Mouse (Mus musculus) layer of hippocampus, adult 8-10 months (tissue): ENCODE data around the gene Mta3. TPM values are rescaled to one million over a fixed set of nuclear protein-coding genes. Genes with fewer than 3 reads are reported as not detected.
A peak's percentile ranks its signal among the peaks of the same experiment; 100 is the strongest.
"Not testable (repeated sequence)": the region's sequence is repeated elsewhere in the genome, so short reads cannot be mapped to it uniquely, and the experiment has no call there.

Experiments used
- DNase-seq, 2 experiments: peaks; one replicate each; pipeline ENCODE4 v3.0.0; 2022; ENCODE audit warnings: low spot score in 2 of 2
- total RNA-seq, 4 experiments: library from RNA; stranded (reverse); gene quantifications; 2 replicates each; pipeline ENCODE4 v1.2.4; 2022

The Mta3 gene
- total RNA-seq, 4 experiments from 2014 or later: 94.3 to 108 (median 101) TPM

DNA sequence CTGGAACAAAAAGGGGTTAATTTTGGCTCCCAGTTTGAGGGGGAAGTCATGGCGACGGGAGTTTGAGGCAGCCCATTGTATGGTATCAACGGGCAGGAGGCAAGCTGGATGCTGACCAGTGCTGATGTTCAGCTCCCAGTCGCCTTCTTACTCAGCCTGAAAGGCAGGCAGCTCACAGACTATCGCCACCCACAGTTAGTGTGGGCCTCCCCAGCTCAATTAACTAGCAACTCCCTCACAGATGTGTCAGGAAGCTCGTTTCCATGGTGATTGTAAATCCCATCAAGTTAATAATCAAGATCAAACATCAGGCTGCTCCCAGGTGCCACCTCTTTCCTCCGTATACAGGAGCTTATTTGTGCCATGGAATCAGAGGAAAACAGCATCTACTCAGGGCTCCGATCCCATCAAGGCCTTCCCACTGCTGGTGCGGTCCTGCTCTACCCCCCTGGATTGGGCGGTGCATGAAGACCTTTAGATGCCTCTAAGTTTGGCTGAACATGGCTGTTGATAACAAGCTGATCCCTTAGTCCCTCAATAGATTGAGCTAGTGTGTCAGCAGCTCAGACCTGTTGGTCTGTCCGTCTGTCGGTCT, 143.2 kb downstream of the Mta3 start:
- no peak for DNase-seq

DNA sequence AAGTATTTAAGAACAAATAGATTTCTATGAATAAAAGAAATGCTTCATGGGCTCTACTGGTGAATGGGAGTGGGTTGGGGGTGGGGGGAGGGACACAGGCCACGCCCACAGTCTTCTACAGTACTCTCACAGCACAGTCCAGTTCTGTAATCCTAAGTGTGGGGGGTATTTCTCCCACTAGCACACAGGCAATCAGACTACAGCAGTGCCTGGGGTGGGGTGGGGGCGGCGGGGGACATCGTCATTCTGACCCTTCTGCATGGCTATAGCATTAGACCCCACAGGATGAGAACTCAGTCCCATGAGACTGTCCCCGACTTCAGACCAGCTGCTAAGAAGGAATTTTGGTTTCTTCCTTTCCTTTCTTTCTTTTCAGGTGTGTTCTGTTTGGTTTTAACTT, 143.8 kb downstream of the Mta3 start:
- DNase-seq: no peak

DNA sequence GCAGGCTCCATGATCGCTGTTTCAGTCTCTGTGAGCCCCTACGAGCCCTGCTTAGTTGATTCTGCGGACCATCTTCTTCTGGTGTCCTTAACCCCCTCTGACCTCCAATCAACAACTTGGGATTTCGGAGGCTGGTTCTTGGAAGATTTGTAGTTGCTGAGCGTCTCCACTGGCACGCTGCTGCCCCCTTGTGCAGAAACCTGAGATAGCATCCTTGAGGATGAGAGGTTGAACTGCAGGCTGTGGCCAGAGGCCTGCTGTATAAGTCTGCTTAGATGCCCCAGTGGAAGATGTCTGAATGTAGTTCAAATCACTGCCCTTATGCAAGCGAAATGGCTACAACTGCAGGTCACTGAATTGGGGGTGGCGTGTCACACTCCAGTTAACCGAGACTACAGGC, 144.5 kb downstream of the Mta3 start:
- peak; percentile 59 to 93 for DNase-seq

DNA sequence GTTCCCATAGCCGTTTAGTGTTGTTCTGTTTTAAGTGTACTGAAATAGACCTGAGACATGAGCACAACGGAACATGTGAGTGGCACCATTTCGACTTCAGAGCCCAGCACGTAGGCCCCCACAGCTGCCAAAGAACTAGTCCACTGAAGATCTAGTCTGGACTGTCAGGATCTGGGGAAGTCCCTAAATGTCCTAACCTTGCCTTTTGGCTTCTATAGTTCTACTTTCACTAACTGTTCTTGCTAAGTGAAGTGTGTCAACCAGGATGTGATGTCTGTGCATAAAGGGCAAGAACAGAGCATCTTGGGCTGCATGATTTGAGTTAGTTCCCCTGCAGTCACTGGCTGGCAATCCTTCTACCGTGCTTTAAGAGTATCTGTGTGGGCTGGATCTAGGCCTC, 144.9 kb downstream of the Mta3 start:
- no peak for DNase-seq

DNA sequence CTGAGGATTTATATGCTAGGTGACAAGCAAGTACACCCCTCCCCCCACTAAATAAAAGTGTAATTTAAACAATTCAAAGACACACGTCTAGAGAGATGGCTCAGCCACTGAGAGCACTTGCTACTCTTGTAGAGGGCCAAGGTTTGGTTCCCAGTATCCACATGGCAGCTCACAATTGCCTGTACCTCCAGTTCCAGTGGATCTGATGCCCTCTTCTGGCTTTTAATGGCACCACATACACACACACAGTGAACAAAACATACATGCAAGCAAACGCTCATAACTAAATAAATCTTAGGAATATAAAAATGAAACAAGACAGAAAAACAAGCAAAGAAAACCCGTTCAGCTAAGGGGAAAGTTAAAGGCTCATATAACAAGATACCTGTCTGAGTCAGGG, 147.9 kb downstream of the Mta3 start:
- DNase-seq: no peak

DNA sequence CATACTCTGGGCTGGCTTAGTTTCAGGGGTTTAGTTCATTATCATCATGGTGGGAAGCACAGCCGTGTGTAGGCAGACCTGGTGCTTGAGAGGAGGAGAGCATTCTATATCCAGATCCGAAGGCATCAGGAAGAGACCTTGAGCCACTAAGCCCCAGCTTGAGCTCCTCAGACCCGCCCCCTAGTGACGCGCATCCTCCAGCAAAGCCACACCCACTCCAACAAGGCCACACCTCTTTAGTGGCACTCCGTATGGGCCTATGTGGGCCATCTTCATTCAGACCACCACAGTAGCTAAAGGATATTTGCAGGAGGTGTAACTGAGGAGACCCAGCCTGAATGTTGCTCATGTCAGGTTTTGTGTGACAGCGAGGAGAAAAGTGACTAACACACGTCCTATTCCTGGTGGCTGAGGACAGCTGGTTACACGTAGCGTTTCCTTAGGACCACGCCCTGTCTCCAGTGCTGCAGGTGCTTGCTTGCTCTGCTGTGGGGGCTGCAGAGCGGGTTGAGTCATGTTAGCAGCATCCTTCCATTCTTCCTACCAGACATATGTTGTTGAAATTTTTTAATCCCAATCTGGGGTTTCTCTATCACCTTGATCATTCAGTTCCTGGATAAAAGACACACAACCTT, 148.4 kb downstream of the Mta3 start:
- no peak for DNase-seq

DNA sequence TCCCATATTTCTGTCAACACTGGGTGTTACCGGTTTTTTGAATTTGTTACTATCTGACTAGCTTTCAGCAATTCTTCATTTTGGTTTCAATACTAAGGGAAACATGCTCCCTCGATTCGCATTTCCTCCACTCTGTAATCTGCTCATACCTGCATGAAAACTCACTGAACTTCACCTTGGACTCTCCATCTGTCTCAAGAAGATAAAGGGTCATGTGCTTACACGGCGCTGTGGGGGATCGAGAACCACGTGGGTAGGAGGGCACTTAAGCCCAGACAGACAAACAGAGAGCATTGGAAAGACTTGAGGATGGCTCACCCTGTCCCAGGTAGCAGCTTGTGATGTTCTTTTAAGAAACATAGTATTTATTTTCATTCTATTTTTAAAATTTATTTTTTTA, 152.4 kb downstream of the Mta3 start:
- DNase-seq: no peak

DNA sequence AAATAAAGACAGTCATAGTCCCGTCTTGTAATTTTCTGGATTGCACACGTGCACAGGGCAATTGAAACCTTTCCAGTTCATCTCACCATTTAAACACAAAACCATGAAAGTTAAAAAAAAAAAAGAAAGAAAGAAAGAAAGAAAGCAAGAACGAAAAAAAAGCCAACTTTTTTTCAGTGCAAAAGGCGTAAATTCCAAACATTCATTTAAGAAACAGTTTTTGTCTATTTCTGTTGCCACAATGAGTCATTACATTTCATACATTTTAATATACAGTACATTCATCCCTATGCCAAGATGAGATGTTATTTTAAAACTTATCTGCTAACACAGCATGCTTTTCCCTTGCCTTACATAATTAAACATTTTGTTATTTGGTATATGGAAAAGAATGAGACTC, 153.7 kb downstream of the Mta3 start:
- DNase-seq: no peak

DNA sequence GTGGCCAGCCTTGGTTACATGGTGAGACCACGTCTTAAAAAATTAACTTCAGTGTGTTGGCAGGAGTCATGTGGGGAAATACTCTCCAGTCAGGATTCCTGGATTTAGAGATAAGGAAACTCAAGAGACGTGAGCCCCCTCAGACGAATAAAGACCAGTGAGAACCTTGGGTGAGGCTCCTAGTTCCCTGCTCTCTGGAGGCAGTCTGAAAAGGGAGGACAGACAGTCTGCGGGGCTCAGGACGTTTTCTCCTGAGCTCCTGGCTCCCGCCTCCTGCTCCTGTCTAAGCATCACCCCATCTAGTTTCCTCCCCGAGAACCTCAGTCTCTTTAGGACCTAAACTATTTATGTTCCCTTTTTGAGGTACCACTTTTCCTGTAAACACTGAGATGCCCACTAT, 154.3 kb downstream of the Mta3 start:
- DNase-seq: no peak

DNA sequence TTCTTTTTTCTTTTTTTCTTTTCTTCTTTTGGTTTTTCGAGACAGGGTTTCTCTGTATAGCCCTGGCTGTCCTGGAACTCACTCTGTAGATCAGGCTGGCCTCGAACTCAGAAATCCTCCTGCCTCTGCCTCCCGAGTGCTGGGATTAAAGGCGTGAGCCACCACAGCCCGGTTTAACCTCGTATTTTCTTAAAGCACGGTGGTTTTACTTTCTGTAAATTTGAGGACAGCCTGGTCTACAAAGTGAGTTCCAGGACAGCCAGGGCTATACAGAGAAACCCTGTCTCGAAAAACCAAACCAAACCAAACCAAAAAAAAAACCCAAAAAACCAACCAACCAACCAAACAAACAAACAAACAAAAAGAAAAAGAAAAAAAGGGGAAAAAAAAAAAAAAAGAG, 155.0 kb downstream of the Mta3 start:
- not testable (repeated sequence) for DNase-seq

DNA sequence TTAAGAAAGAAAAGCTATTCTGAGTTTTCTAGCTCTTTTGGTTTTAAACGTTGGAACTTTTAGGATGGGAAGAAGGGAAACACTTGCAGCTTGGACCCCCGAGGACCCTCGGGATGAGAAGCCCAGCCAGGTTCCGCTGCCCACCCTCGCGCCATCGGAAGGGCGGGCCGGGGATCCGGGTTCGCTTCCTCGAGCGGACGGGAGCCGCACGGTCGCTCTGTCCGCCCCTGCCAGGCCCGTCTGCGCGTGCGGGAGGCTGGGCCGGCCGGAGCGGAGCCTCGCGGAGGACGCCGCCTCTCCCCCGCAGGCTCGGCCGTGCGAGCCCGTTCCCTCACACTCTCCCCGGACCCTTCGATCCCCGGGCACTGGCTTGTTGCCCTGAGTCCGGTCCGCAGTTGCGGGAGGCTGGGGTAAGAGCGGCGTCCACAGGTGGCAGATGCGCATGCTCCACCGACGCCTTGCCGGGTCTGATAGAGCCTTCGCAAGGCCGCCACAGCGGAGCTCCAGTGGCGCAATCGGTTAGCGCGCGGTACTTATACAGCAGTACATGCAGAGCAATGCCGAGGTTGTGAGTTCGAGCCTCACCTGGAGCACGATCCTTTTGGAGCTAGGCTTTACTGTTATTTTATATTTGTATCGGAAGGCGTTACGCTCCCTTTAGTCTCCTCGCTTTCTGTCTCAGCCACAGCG, 155.6 kb downstream of the Mta3 start:
- DNase-seq: peak; percentile 93 to 99

DNA sequence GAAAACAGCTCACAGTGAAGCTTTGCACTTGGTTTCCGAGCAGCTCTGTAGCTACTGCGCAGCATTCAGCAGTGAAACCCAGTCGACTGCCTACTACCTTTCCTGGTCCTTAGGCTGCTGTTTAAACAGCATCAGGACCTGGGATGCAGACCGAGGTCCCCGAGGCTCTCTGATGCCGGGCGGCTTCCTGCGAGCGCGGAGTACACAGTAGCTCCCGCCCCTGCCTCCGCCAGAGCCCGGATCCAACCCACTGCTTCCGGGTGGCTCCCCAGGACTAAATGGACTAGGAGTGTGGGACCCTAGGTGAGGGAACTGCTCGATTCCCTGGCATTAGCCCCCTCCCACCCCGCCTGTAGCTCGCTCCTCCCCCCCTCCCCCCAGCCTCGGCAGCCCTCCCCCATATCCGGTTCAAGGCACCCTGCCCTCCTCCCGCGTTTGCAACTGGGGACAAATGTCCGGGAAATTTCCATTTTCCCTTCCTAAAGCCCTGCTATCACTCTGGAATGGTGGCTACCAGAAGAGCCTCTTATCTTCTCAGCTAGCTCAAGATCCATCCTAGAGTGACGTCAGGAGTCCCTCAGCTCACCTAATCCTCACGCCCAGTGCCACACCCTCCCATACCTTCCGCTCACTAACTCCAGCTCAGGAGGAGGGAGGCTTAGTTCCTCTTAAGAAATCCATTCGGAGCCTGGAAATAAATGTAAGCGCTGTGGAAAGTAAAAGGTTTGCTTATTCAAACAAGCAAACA, 156.3 kb downstream of the Mta3 start:
- peak; percentile 32 to 60 for DNase-seq

DNA sequence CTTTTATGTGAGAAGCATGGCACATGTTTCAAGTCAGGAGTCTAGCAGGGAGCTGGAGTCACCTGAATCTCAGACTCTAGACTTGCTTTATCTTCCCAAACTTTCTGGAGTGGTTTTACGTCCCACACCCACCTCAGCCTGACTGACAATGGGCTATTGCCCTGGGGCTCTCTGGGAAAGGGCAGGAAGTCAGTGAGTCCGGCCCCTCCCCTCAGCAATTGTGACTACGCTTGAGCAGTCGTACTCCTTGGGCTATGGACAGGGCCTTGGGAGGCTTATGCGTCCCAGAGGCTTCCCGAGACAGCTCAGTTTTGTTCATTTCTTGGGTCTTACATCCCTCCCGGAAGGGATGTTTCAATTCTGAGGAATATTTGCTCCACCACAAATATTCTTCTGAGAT, 159.4 kb downstream of the Mta3 start:
- DNase-seq: no peak

DNA sequence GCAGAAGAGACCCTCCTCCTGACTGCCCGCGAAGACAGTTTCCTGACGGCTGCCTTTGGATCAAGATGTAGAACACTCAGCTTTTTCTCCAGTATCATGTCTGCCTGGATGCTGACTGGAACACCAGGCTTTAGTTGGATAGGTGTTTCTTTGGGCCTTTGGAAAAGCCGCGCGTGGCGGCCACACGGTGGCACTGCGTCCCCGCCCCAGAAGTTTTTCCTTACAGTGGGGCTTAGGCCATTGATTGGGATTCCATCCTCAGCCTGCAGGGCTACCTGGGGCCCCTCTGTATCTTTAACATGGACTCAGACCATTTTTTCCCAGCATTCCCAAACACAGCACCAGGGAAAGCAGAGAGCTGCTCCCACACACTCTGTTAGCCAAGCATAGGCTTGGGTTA, 160.6 kb downstream of the Mta3 start:
- DNase-seq: no peak

DNA sequence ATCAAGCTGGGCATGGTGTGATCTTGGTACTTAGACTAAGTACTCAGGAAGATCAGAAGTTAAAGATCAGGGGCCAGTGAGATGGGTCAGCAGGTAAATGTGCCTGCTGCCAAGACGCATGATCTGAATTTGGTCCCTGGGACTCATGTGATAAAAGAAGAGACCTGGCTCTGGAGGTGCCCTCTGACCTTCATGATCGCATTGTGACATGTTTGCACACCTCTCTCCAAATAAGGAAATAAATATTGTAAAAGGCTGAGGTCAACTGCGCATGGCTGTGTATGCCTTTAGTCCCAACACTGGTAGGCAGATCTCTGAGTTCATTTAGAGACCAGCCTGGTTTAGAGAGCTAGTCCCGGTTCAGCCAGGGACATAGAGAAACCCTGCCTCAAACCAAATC, 164.4 kb downstream of the Mta3 start:
- DNase-seq: no peak

Other genes with a start within 250 kb of the Mta3 start
- 100 to 1,000 TPM; 169 to 209 (median 187) TPM for gene Cox7a2l, start 188.8 kb upstream of the Mta3 start, total RNA-seq
- gene Kcng3, start 74.3 kb upstream of the Mta3 start, total RNA-seq: 10 to 100 TPM in 1 of 4 experiments, 1 to 10 TPM in 3; 8.6 to 11.5 (median 9.1) TPM
- 1 to 10 TPM in 2 of 4 experiments, not detected in 2; 1.9 to 2.8 TPM for gene Haao, start 141.8 kb downstream of the Mta3 start, total RNA-seq